Mouse (Mus musculus) urinary bladder, postnatal 10 days (tissue): Measurements from ENCODE around the gene Mbd4.
"Not testable (repeated sequence)": the region's sequence is repeated elsewhere in the genome, so short reads cannot be mapped to it uniquely, and the experiment has no call there.

ENCODE experiments used
- DNase-seq: peaks from one replicate; pipeline ENCODE4 v3.0.0; 2022; ENCODE audit warnings: low spot score

Mbd4 gene

DNA sequence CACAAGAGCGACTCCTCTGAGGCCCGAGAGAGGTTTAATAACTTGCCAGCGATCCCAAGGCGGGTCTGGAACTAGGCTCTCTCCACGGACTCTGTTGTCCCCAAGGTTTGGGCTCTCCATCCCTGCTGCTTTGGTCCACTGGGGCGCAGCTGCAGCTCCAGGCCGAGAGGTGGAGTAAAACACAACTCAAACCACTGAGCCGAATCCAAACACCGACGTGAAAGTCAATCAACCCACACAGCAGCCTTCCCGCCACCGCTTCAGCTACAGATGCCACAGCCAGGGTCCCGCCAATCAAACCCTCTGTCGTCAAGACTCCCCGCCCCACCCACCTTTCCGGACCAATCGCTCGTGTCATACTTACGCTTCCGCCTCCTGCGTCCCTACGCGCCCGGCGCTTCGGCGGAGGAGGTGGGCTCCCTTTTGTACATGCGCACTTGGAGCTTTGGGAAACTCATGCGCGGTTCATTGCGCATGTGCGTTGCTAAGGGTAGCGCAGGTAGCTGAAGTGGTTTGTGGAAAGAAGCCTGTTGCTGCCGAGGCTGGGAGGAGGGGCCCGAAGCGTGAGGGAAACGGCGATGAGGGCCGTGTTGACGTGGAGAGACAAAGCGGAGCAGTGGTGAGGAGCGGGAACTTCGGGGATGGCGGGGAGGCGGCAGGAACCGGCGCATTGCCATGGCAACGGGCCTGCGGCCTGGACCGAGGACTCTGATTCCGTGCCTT lies at the start of gene Mbd4, which contains the start of gene Ift122:
Gene Mbd4 (minus strand): TSS at position 281 of the 723 bp plus-strand sequence.
Gene Ift122 (plus strand): TSS at position 380 of the 723 bp plus-strand sequence.
- DNase-seq = peak; percentile 93

DNA sequence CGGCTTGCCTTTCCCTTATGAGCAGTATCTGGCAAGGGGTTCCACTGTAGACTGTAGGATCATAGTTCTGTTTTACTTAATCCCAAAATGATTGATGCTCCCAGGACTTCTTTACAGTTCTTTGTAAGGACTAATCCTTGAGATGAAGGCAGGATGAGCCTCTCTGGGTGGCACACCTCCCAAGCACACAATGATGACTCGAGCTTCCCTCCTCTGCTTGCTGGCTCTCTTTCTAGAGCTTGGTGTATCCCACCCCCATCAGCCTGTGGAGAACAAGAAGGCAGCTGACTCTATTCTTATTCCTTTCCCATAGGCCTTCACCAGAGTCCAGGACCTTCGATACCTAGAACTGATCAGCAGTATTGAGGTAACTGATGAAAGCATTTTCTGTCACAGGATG lies 49.4 kb upstream of the Mbd4 start:
- DNase-seq = no peak

DNA sequence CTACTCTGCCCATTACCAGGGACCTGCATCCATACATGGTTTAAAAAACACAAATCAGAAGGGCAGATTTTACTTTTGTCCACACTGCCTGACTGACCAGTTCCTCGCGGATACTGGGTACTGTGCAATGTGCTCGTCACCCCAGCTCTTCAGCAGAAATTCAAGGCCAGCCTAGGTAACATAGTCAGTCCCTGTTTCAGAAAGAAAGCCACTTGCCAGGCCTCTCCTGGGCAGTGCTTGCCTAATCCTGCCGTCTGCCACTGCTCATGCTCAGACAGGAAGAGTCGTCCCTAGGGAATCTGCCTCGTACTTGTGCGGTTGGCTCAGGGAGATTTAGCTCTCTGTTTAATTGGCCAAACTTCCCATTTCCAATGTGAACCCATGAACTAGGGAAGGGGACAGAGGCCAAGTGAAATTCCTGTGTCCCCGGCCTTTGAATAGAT lies 48.3 kb upstream of the Mbd4 start:
- DNase-seq = no peak

DNA sequence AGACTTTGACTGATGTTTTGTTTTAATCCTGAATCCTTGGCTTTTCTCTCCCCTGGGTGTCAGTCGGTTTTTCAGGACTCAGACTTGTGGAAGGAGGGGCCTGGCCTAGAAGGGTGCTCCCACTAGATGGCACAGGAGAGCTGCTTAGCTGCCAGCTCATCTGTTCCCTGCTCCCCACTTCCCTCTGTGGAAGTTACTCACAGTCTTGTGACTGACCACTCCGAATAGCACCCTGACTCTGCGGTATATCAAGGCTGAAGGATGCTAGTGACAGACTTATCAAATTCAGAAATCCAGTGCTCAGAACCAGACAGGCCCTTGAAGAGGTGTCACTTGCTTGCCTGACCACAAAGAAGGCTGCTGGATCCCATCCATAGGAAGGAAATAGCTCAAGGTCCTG lies 47.9 kb upstream of the Mbd4 start:
- no peak for DNase-seq

DNA sequence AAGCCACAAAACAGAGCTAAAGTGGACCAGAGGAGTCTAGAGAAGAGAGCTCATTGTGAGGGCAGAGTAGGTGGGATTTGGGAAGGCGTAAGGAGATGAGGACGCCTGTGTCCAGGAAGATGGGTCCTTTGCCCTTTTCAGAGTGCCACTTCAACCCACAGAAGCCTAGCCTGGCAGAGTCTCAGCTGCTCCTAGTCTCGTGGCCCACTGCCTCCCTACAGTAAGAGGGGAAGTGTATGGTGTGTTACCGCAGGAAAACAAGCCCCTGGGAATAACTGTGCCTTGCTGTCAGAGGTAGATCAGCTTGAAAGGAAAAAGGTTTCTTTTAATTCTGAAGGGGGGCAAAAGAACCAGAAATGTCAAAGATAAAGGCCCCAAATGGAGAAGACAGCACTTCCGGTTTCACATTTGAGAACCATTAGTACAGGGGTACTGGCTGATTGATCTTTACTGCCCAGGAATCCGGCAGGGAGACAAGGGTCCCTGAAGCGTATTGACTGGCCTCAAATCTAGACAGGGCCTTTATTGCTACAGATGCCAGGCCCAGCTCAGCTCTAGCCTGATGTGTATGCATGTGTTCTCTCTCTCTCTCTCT lies 44.9 kb upstream of the Mbd4 start:
- no peak for DNase-seq

DNA sequence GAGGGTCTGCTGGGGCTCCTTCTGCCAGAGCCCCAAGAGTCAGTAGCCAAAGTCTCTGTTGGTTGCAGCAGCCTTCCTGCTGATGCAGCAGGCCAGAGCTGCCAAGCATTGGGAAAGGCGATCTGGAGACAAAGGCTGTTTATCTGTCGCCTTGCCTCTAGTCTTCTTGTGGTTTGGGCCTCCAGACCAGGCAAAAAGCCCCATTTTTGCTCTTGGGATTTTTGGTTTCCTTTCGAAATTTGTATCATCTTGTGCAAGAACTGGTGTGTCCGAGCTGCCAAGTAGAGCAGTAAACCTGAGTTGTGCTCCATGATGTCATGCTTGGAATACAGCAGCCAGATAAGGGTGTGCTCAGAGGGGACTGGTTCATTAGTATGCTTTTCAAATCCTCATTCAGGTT lies 43.9 kb upstream of the Mbd4 start:
- DNase-seq = no peak

DNA sequence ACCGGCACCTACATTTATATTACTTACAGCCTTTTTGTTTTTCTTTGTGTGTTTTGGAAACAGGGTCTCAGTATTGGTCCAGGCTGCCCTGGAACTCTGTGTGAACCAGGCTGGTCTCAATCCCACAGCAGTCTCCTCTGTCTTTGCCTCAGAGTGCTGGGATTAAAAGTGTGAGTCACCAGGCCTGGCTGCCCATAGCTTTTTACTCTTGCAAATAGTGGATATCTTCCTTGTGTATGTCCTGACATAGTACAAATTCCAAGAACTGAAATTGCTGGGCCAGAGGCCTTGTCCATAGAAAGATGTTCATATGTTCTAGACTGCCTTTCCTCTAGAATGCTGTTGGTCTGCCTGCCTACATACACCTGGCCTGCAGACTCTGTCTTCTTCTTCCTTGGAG lies 43.2 kb upstream of the Mbd4 start:
- no peak for DNase-seq

DNA sequence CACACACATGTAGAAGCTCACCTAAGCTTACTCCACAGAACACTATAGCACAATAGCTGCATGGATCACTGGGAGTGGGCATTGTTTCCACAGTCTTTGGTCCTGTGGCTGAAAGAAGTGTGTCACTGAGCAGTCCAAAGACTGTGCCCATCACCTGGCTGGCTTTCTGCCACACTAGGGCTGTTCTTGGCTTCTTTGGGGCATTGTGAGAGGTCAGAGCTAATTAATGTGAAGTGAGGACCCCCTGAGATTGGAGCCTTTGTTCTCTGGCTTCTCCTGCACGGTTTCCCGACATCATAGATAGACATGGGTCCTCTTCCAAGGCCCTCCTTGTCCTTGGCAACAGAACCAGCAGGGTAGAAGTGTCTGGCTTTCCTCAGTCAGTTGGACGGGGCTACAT lies 39.2 kb upstream of the Mbd4 start:
- DNase-seq = no peak

DNA sequence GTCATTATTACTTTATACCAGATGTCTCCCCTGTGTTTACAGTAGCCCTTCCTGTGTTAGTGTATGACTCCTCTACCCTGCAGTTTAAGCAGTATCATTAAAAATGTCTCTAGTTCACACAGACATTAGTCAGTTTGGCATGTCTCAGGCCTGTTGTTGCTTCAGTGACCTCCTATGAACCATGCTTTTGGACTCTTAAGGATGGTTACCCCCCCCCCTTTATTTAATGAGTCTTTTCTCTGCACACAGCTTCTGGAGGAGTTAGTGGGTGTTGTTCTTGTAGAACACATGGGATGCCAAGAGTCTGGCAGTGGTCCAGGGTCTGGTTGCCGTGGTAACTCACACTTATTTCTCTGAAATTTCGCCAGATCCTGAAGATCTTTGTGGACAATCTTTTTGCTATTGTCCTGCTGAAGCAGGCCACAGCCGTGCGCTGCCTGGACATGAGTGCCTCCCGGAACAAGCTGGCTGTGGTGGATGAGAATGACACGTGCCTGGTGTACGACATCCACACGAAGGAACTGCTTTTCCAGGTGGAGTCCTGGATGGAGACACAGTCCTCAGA lies 38.4 kb upstream of the Mbd4 start:
- DNase-seq = no peak

DNA sequence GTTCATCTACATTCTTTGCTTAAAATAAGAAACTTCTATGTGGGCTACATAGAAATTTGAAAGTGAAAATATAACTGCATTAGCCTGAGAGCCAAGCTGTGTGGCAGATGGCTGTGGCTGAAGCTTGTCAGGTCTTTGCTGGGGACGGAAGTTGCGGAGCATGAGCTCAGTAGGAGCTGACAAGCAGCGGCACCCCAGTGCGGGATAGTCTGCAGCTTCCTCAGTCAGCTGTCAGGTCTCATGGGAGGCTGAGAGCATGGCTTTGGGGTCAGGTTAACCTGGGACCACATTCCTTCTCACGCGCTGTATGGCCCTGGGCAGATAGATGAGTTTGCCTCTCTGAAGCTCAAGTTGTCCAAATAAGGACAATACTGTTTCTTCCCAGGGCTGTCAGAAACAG lies 37.9 kb upstream of the Mbd4 start:
- no peak for DNase-seq

DNA sequence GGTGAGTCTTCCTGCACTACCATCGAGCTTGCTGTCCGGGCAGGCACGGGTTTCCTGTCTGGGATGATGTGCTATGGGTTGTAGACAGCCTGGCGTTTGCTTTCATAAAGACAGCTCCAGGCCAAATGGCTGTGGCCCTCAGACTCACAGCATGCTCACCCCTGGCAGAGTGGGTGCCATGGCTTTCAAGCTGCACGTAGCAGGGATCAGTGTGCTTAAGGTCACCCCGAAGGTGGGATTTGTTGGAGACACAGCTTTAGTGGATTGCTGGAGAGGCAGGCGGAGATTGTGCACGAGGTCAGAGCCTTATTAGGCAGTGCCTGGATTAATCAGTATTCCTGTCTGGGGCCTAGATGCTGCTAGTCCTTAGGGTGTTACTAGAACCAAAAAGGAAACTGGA lies 37.4 kb upstream of the Mbd4 start:
- DNase-seq = no peak

DNA sequence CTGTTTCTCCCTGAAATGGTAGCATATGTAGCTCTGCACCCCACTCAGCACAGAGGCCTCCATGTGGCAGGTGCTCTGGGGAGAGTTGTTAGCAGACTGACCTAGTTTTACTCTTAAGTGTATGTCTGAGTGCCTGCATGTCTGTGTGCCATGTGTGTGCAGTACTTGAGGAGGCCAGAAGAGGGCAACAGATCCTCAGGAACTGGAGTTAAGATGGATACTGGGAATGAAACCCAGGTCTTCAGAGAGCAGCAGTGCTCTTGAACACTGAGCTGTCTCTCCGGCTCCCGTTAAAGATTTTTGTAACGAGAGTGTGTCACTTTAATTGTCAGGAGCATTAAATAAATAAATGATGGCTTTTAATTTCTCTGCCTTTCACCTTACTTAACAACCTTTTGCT lies 35.1 kb upstream of the Mbd4 start:
- DNase-seq = no peak

DNA sequence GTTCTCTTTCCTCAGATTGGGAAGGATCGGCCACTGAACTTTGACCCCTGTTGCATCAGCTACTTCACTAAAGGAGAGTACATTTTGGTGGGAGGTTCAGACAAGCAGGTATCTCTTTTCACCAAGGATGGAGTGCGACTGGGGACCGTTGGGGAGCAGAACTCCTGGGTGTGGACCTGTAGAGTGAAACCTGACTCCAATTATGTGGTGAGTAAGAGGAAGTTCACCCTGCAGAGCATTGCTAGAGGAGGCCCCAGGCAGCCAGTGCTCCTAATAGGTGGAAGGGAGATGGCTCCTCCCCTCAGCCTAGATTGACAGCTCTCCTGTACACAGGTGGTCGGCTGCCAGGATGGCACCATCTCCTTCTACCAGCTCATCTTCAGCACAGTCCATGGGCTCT lies 33.7 kb upstream of the Mbd4 start:
- no peak for DNase-seq

DNA sequence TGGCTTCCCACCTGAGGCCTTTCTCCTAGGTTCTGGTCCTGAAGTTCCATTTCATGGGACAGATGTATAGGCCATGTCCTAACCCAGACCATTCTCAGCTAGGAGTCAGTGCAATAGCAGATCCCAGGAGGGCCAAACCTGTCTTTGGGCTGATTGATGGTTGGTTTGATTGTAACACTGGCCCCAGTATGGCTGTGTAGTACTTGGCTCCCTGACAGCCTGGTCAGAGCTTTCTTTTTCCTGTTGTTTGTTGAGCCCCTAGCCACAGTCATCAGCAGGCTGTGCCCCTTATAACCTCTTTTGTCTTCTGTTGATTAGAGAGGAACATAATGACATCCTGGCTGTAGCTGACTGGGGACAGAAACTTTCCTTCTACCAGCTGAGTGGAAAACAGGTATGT lies 30.8 kb upstream of the Mbd4 start:
- DNase-seq = no peak

DNA sequence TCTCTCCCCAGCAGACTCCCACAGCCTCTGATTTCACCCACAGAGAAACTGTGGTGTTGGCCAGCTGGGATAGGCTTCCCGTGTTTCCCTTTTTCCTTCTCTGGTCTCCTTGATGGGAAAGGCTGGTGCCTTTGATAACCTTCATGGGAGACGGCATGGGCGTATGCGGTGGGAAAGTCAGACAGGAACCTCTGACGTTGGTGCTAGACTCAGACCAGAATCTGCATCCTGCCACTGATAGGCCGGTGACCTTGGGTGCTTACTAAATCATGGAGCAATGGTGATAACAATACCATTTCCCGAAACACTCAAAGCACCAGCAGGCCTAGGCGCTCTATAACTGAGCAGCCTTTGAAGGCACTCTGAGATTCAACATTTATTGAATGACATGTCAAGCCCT lies 27.6 kb upstream of the Mbd4 start:
- DNase-seq = no peak

DNA sequence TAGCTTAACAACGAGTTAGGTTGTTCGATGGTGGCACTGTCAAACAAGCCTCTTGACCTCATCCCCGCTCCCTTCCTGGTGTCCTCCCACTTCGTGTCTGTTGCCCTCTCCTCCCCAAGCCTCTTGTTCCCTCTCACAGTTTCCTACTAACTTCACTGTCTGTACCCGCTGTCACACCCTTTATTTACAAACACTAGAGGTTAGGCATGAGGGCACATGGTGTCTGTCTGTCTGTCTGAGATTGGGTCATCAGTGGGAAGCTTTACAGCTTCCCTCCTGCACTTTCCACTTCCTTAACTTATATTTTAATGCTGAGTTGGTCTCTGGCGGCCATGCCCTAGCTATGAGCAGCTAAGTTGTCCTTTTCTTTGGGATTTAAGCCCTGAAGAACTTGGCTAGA lies 26.6 kb upstream of the Mbd4 start:
- DNase-seq = no peak

DNA sequence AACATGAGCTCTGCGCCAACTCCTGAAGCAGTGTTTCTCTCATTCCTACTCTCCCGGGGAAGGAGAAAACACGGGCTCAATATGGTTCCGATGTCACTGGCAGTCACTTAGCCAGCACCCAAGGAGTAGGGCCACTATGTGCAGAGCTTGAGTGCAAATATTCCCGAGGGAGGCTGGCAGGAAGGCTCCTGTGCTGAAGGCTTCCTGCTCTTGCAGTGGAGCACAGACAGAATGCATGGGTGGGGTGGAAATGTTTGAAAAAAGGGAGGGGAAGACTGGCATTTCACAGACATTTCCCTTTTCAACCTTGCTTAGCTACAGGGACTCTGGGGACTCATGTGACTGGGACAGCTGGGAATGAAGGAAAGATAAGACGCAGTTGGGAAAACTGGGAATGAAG lies 25.5 kb upstream of the Mbd4 start:
- no peak for DNase-seq

DNA sequence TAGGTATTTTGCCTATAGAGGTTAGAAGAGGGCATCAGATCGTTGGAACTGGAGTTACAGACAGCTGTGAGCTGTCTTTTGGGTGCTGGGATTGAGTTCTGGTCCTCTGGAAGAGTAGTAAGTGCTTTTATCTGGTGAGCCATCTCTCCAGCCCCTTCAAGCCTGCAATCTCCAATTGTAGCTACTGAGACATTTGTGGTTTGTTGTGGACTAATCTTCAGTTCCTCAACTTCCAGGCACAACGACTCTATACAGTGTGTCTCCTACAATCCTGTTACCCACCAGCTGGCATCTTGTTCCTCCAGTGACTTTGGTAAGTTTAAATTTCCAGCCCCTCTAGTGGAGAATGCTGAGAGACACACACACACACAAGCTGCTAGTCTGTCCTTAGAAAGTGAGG lies 24.1 kb upstream of the Mbd4 start:
- no peak for DNase-seq

DNA sequence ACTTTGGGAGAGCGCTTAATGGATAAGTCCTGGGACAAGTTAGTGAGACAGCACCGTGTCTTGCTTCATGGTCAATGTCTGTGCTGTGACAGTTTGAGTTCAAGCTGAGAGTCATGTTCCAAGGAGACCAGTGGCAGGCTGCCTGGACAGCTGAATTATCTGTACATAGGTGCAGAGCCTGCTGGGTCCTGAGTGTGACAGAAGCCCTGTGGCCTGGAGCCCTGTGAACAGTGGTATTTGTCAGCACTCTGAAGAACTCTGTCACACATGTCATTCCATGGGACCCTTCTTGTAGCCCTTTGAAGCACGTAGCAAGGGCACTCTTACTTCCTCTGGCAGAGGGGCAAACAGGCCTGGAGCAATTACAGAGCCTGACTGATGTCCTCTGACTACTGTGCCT lies 18.1 kb upstream of the Mbd4 start:
- DNase-seq = not testable (repeated sequence)

DNA sequence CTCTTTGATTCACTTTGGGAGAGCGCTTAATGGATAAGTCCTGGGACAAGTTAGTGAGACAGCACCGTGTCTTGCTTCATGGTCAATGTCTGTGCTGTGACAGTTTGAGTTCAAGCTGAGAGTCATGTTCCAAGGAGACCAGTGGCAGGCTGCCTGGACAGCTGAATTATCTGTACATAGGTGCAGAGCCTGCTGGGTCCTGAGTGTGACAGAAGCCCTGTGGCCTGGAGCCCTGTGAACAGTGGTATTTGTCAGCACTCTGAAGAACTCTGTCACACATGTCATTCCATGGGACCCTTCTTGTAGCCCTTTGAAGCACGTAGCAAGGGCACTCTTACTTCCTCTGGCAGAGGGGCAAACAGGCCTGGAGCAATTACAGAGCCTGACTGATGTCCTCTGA lies 14.0 kb upstream of the Mbd4 start:
- not testable (repeated sequence) for DNase-seq

DNA sequence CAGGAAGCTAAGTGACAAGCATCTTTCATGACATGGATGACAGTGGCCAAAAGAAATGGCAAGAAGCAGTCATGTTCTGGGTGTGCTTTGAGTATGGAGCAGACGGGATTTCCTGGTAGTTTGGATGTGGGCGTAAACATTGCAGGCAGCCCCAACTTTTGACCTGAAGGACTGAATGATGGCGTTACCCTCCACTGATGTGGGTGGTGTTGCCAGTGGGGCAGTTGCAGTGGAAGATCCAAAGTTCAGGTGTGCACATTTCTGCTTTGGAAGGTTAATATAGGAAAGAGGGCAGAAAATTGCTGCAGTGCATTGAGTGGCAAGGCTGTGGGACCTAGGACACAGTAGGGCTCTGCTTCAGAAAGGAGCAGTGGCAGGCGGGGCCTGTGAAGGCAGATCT lies 12.1 kb upstream of the Mbd4 start:
- no peak for DNase-seq

DNA sequence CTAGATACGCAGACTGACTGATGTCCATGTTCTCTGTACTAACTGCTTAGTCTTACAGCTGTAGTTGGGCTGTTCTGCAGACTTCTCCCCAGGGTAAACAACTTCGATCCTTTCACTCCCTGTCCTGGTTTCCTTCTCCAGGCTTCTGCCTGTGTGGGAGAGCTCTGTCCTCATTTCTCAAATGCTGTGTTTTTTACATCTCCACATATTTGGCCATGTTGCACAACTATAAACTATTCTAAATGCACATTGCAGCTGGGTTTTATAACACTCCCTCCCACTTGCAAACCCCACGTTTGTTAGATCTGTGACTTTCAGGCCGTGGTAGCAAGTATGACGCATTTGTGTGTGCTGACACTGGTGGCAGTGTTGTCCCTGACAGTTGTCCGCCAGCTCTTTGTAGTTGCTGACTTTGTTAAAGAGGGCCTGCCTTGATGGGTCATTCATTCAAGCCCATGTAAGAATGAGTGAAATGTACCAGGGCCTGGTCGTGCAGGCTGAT lies 10.2 kb upstream of the Mbd4 start:
- DNase-seq = no peak

DNA sequence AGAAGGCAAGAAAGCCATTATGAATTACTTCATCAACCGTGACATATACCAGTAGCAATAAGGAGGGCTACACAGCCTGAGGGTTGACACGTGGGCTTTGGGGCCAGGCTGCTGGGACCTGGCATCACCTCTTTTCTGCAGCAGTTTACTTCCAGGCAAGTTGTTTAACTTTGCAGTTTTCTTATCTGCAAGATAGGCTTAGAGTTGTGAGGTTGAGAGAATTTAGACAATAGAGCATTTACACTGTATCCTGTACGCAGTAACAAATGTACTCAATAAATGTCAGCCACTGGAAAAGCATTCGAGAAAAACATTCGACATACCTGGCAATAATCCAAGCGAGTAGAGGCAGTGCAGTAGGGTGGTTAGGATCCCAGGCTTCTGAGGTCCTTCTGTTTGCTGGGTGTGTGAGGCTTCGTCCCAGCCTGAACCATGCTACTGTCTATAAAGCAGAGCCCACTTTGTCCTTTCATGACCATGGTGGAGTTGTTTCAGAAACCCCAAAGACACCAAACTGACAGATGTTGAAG lies 6.9 kb upstream of the Mbd4 start:
- DNase-seq = no peak
